Mouse (Mus musculus) hindbrain, embryonic 13.5 days (tissue): ENCODE measurements around the gene Pcsk7. TPM values are rescaled to one million over a fixed set of nuclear protein-coding genes. Genes with fewer than 3 reads are reported as not detected.
A peak's percentile ranks its signal among the peaks of the same experiment; 100 is the strongest.

Experiments used
- ATAC-seq: fragments of 200-750 bp; cut with Nextera tagmentation; 2 replicates; pipeline ENCODE4 v1.8.0; 2017; ENCODE audit warnings: moderate TSS enrichment; ENCODE audit not compliant: low FRiP score
- H3K27ac ChIP-seq: fragments of 300-500 bp; sonication (generic); 2 replicates; pipeline ENCODE4 v1.5.1; 2015; ENCODE audit warnings: inconsistent platforms, mild to moderate bottlenecking, moderate library complexity
- H3K27me3 ChIP-seq: fragments of 300-500 bp; sonication (generic); 2 replicates; pipeline ENCODE4 v1.6.1; 2015; ENCODE audit warnings: mild to moderate bottlenecking, inconsistent platforms
- H3K36me3 ChIP-seq: fragments of 300-500 bp; sonication (generic); 2 replicates; pipeline ENCODE4 v1.6.1; 2015; ENCODE audit warnings: mild to moderate bottlenecking, inconsistent platforms
- H3K4me1 ChIP-seq: fragments of 300-500 bp; sonication (generic); replicated peaks from 2 replicates; pipeline ENCODE4 v1.6.1; 2015; ENCODE audit warnings: inconsistent platforms
- H3K4me2 ChIP-seq: fragments of 300-500 bp; sonication (generic); 2 replicates; pipeline ENCODE4 v1.6.1; 2015; ENCODE audit warnings: inconsistent platforms, mild to moderate bottlenecking, moderate library complexity
- H3K4me3 ChIP-seq: fragments of 300-500 bp; sonication (generic); 2 replicates; pipeline ENCODE4 v1.5.1; 2015; ENCODE audit warnings: mild to moderate bottlenecking, inconsistent platforms
- H3K9ac ChIP-seq: fragments of 300-500 bp; sonication (generic); 2 replicates; pipeline ENCODE4 v1.6.1; 2015; ENCODE audit warnings: mild to moderate bottlenecking, inconsistent platforms
- H3K9me3 ChIP-seq: fragments of 300-500 bp; sonication (generic); 2 replicates; pipeline ENCODE4 v1.6.1; 2016; ENCODE audit warnings: inconsistent platforms
- WGBS: fragments of 180-500 bp; shearing (Covaris S2); methylation state at CpG from one replicate; pipeline ENCODE4 v1.1.7; 2015; 5-methylcytosine and 5-hydroxymethylcytosine counted together
- polyA plus RNA-seq: library from polyadenylated mRNA; unstranded; fragments of >200 nt; fragmentation: Nextera tagmentation; extraction: Ambion mirVana; gene quantifications from 2 replicates; pipeline ENCODE4 v1.2.1, GENCODE M21; 2015

Gene Pcsk7
- polyA plus RNA-seq, 1 experiment from 2014 or later, result 24.0 TPM

- 79% methylated on average over 5 of the region's 5 CpGs for WGBS
- Histone ChIP-seq H3K4me2 (no peak overlapping the region), H3K4me3 (no peak overlapping the region), H3K4me1 (peaks cover 9% of the 10 kb centered on the region; the same call in 1 of the 2 replicates), H3K27me3 (no peaks in the 10 kb centered on the region), H3K9ac (no peak overlapping the region), H3K9me3 (no peaks in the 10 kb centered on the region), H3K27ac (peak overlapping the region; percentile 59), H3K36me3 (peaks cover 96% of the 10 kb centered on the region)
- peak; percentile 81 for ATAC-seq
Measured at GRCm38 (mm10) chr9:45917041-45917934, 11.0 kb downstream of the Pcsk7 start.

GRCm38 (mm10) chr9:45919895-45920294, 13.6 kb downstream of the Pcsk7 start:
- no peaks in the 10 kb centered on the region for H3K27me3 ChIP-seq
- no peak overlapping the region for H3K9ac ChIP-seq
- peaks cover 9% of the 10 kb centered on the region; the same call in 1 of the 2 replicates for H3K4me1 ChIP-seq
- H3K4me2 ChIP-seq, result no peak overlapping the region
- no peak for ATAC-seq
- no peak overlapping the region for H3K27ac ChIP-seq
- 65% methylated on average over 1 of the region's 1 CpGs for WGBS
- peaks cover 92% of the 10 kb centered on the region for H3K36me3 ChIP-seq
- no peak overlapping the region for H3K4me3 ChIP-seq
- H3K9me3 ChIP-seq, result no peaks in the 10 kb centered on the region

- no peaks in the 10 kb centered on the region; the same call in 1 of the 2 replicates for H3K4me1 ChIP-seq
- WGBS, result 92% methylated on average over 5 of the region's 5 CpGs
- H3K27me3 ChIP-seq, result no peaks in the 10 kb centered on the region
- peaks cover 80% of the 10 kb centered on the region for H3K36me3 ChIP-seq
- H3K4me3 ChIP-seq, result no peak overlapping the region
- no peak overlapping the region for H3K27ac ChIP-seq
- H3K4me2 ChIP-seq, result no peak overlapping the region
- no peak overlapping the region for H3K9ac ChIP-seq
- ATAC-seq, result no peak
- no peaks in the 10 kb centered on the region for H3K9me3 ChIP-seq
Measured at GRCm38 (mm10) chr9:45929285-45929684, 23.0 kb downstream of the Pcsk7 start.

- peaks cover 57% of the 10 kb centered on the region for H3K36me3 ChIP-seq
- WGBS, result 47% methylated on average over 1 of the region's 1 CpGs
Measured at GRCm38 (mm10) chr9:45931958-45932357, 25.7 kb downstream of the Pcsk7 start.

GRCm38 (mm10) chr9:45932571-45933415, 26.5 kb downstream of the Pcsk7 start:
- Histone ChIP-seq H3K4me1 (peaks cover 9% of the 10 kb centered on the region), H3K27ac (no peak overlapping the region), H3K9ac (no peak overlapping the region), H3K4me2 (no peak overlapping the region), H3K36me3 (peaks cover 49% of the 10 kb centered on the region), H3K27me3 (peaks cover 4% of the 10 kb centered on the region; the same call in 1 of the 2 replicates), H3K4me3 (no peak overlapping the region), H3K9me3 (no peaks in the 10 kb centered on the region)
- no peak for ATAC-seq
- WGBS, result 81% methylated on average over 11 of the region's 11 CpGs

More at GRCm38 (mm10) chr9:45931958-45932357, 25.7 kb downstream of the Pcsk7 start:
- peaks cover 4% of the 10 kb centered on the region; the same call in 1 of the 2 replicates for H3K27me3 ChIP-seq
- ATAC-seq, result no peak
- H3K9me3 ChIP-seq, result no peaks in the 10 kb centered on the region
- no peak overlapping the region for H3K9ac ChIP-seq
- no peak overlapping the region for H3K4me3 ChIP-seq
- H3K4me1 ChIP-seq, result peaks cover 9% of the 10 kb centered on the region
- no peak overlapping the region for H3K27ac ChIP-seq
- H3K4me2 ChIP-seq, result no peak overlapping the region

- ATAC-seq, result no peak
- peaks cover 9% of the 10 kb centered on the region for H3K4me1 ChIP-seq
- peak within 1 kb of the TSS; percentile 35 for H3K4me2 ChIP-seq
- H3K9me3 ChIP-seq, result no peaks in the 10 kb centered on the region
- no peak within 1 kb of the TSS for H3K27ac ChIP-seq
- peaks cover 4% of the 10 kb centered on the region; the same call in 1 of the 2 replicates for H3K27me3 ChIP-seq
- no peak within 1 kb of the TSS for H3K4me3 ChIP-seq
- WGBS, result 15% methylated on average over 21 of the region's 21 CpGs
- peak within 1 kb of the TSS; percentile 35 for H3K9ac ChIP-seq
- peaks cover 45% of the 10 kb centered on the region for H3K36me3 ChIP-seq
Measured at GRCm38 (mm10) chr9:45935628-45936210, 29.4 kb downstream of the Pcsk7 start, which contains the start of gene Tagln. Gene Tagln (minus strand): TSS chr9:45936058.

GRCm38 (mm10) chr9:45936883-45937282, 30.6 kb downstream of the Pcsk7 start:
- no peaks in the 10 kb centered on the region for H3K9me3 ChIP-seq
- H3K27ac ChIP-seq, result no peak overlapping the region
- H3K36me3 ChIP-seq, result peaks cover 46% of the 10 kb centered on the region
- H3K4me1 ChIP-seq, result peaks cover 9% of the 10 kb centered on the region
- H3K4me2 ChIP-seq, result no peak overlapping the region
- no peak overlapping the region for H3K4me3 ChIP-seq
- H3K9ac ChIP-seq, result no peak overlapping the region
- H3K27me3 ChIP-seq, result peaks cover 4% of the 10 kb centered on the region; the same call in 1 of the 2 replicates
- peak; percentile 72 for ATAC-seq
- 21% methylated on average over 3 of the region's 3 CpGs for WGBS

GRCm38 (mm10) chr9:45938088-45938487, 31.8 kb downstream of the Pcsk7 start:
- WGBS, result 93% methylated on average over 8 of the region's 8 CpGs
- Histone ChIP-seq H3K36me3 (peaks cover 55% of the 10 kb centered on the region), H3K4me3 (no peak overlapping the region), H3K9ac (no peak overlapping the region), H3K9me3 (no peaks in the 10 kb centered on the region), H3K4me1 (peaks cover 9% of the 10 kb centered on the region), H3K27me3 (peaks cover 4% of the 10 kb centered on the region; the same call in 1 of the 2 replicates), H3K4me2 (no peak overlapping the region), H3K27ac (no peak overlapping the region)
- no peak for ATAC-seq

- Histone ChIP-seq H3K9ac (no peak overlapping the region), H3K9me3 (no peaks in the 10 kb centered on the region), H3K27ac (no peak overlapping the region), H3K27me3 (peaks cover 4% of the 10 kb centered on the region; the same call in 1 of the 2 replicates), H3K4me1 (peaks cover 9% of the 10 kb centered on the region), H3K4me3 (no peak overlapping the region), H3K4me2 (no peak overlapping the region), H3K36me3 (peaks cover 58% of the 10 kb centered on the region)
- ATAC-seq, result no peak
- 91% methylated on average over 15 of the region's 15 CpGs for WGBS
Measured at GRCm38 (mm10) chr9:45938952-45939637, 32.8 kb downstream of the Pcsk7 start.

GRCm38 (mm10) chr9:45939794-45940193, 33.5 kb downstream of the Pcsk7 start:
- Histone ChIP-seq H3K9me3 (no peaks in the 10 kb centered on the region), H3K36me3 (peaks cover 65% of the 10 kb centered on the region), H3K4me2 (no peak overlapping the region), H3K27me3 (peaks cover 4% of the 10 kb centered on the region; the same call in 1 of the 2 replicates), H3K4me3 (no peak overlapping the region), H3K27ac (no peak overlapping the region), H3K9ac (no peak overlapping the region), H3K4me1 (peaks cover 9% of the 10 kb centered on the region)
- WGBS, result 98% methylated on average over 6 of the region's 6 CpGs
- no peak for ATAC-seq

GRCm38 (mm10) chr9:45941329-45941888, 35.1 kb downstream of the Pcsk7 start:
- ATAC-seq, result no peak
- H3K9me3 ChIP-seq, result no peaks in the 10 kb centered on the region
- H3K4me3 ChIP-seq, result no peak overlapping the region
- no peaks in the 10 kb centered on the region for H3K4me1 ChIP-seq
- 65% methylated on average over 17 of the region's 18 CpGs for WGBS
- H3K9ac ChIP-seq, result no peak overlapping the region
- no peak overlapping the region for H3K4me2 ChIP-seq
- peaks cover 81% of the 10 kb centered on the region for H3K36me3 ChIP-seq
- H3K27me3 ChIP-seq, result peaks cover 3% of the 10 kb centered on the region; the same call in 1 of the 2 replicates
- no peak overlapping the region for H3K27ac ChIP-seq
